Mouse (Mus musculus) embryonic facial prominence, embryonic 10.5 days (tissue): ENCODE data around the gene Tmc2. TPM values are rescaled to one million over a fixed set of nuclear protein-coding genes. Genes with fewer than 3 reads are reported as not detected.
A peak's percentile ranks its signal among the peaks of the same experiment; 100 is the strongest.

Experiments
- DNase-seq: peaks from one replicate; pipeline ENCODE4 v3.0.0-alpha.2; 2017; ENCODE audit warnings: low spot score
- H3K27ac ChIP-seq: fragments of 300-500 bp; sonication (generic); replicated peaks from 2 replicates; pipeline ENCODE4 v1.5.1; 2016; ENCODE audit warnings: mild to moderate bottlenecking
- H3K27me3 ChIP-seq: fragments of 300-500 bp; sonication (generic); replicated peaks from 2 replicates; pipeline ENCODE4 v1.6.1; 2016; ENCODE audit warnings: low read depth, mild to moderate bottlenecking; ENCODE audit not compliant: poor library complexity, severe bottlenecking
- H3K36me3 ChIP-seq: fragments of 300-500 bp; sonication (generic); replicated peaks from 2 replicates; pipeline ENCODE4 v1.6.1; 2016; ENCODE audit warnings: mild to moderate bottlenecking, moderate library complexity
- H3K4me1 ChIP-seq: fragments of 300-500 bp; sonication (generic); 2 replicates; pipeline ENCODE4 v1.6.1; 2016
- H3K4me3 ChIP-seq: fragments of 300-500 bp; sonication (generic); 2 replicates; pipeline ENCODE4 v1.5.1; 2016; ENCODE audit warnings: mild to moderate bottlenecking, moderate library complexity
- H3K9me3 ChIP-seq: fragments of 300-500 bp; sonication (generic); 2 replicates; pipeline ENCODE4 v1.6.1; 2016; ENCODE audit warnings: mild to moderate bottlenecking
- WGBS: fragments of 180-500 bp; shearing (Covaris S2); methylation state at CpG from one replicate; pipeline ENCODE4 v1.1.7; 2016; 5-methylcytosine and 5-hydroxymethylcytosine counted together
- polyA plus RNA-seq: library from polyadenylated mRNA; unstranded; fragments of >200 nt; fragmentation: Nextera tagmentation; extraction: Ambion mirVana; gene quantifications from 2 replicates; pipeline ENCODE4 v1.2.1, GENCODE M21; 2016

Gene Tmc2
- not detected in 2 replicates for polyA plus RNA-seq

GRCm38 (mm10) chr2:130194894-130195293, at the start of gene Tmc2:
Tmc2 (plus strand) TSS chr2:130195194.
- DNase-seq = no peak
- H3K9me3 ChIP-seq = 0 out of 2 replicates have a peak, but pooled peaks cover 2% of the 10 kb centered on the region
- no peak within 1 kb of the TSS for H3K4me3 ChIP-seq
- H3K27me3 ChIP-seq = no peaks in the 10 kb centered on the region
- H3K4me1 ChIP-seq = no peaks in the 10 kb centered on the region
- WGBS = 94% methylated on average over 16 of the region's 16 CpGs
- no peaks in the 10 kb centered on the region for H3K36me3 ChIP-seq
- H3K27ac ChIP-seq = no peak within 1 kb of the TSS

GRCm38 (mm10) chr2:130146089-130146668, 48.8 kb upstream of the Tmc2 start:
- H3K4me1 ChIP-seq = no peaks in the 10 kb centered on the region

GRCm38 (mm10) chr2:130155171-130155570, 39.8 kb upstream of the Tmc2 start:
- no peak for DNase-seq
- no peaks in the 10 kb centered on the region for H3K36me3 ChIP-seq
- no peak overlapping the region for H3K27ac ChIP-seq
- no peaks in the 10 kb centered on the region for H3K27me3 ChIP-seq
- WGBS = 73% methylated on average over 3 of the region's 3 CpGs
- H3K4me3 ChIP-seq = no peak overlapping the region
- no peaks in the 10 kb centered on the region for H3K9me3 ChIP-seq
- H3K4me1 ChIP-seq = no peaks in the 10 kb centered on the region

More at GRCm38 (mm10) chr2:130146089-130146668, 48.8 kb upstream of the Tmc2 start:
- 78% methylated on average over 5 of the region's 5 CpGs for WGBS
- DNase-seq = no peak
- Histone ChIP-seq H3K36me3 (no peaks in the 10 kb centered on the region), H3K4me3 (no peak overlapping the region), H3K27ac (no peak overlapping the region), H3K27me3 (no peaks in the 10 kb centered on the region), H3K9me3 (no peaks in the 10 kb centered on the region)

GRCm38 (mm10) chr2:130155851-130156250, 39.1 kb upstream of the Tmc2 start:
- H3K9me3 ChIP-seq = no peaks in the 10 kb centered on the region
- no peaks in the 10 kb centered on the region for H3K36me3 ChIP-seq
- no peak for DNase-seq
- no peak overlapping the region for H3K4me3 ChIP-seq
- no peak overlapping the region for H3K27ac ChIP-seq
- H3K4me1 ChIP-seq = no peaks in the 10 kb centered on the region
- H3K27me3 ChIP-seq = no peaks in the 10 kb centered on the region

GRCm38 (mm10) chr2:130157231-130158087, 37.5 kb upstream of the Tmc2 start:
- Histone ChIP-seq H3K9me3 (no peaks in the 10 kb centered on the region), H3K27ac (no peak overlapping the region), H3K4me1 (no peaks in the 10 kb centered on the region), H3K27me3 (no peaks in the 10 kb centered on the region), H3K4me3 (no peak overlapping the region), H3K36me3 (no peaks in the 10 kb centered on the region)
- no peak for DNase-seq
- 59% methylated on average over 14 of the region's 14 CpGs for WGBS

GRCm38 (mm10) chr2:130158088-130158437, 36.9 kb upstream of the Tmc2 start:
- Histone ChIP-seq H3K27ac (no peak overlapping the region), H3K4me1 (no peaks in the 10 kb centered on the region), H3K4me3 (no peak overlapping the region), H3K36me3 (no peaks in the 10 kb centered on the region), H3K9me3 (no peaks in the 10 kb centered on the region), H3K27me3 (no peaks in the 10 kb centered on the region)
- DNase-seq = no peak
- WGBS = 54% methylated on average over 4 of the region's 4 CpGs

- no peak for DNase-seq
- H3K27ac ChIP-seq = no peak overlapping the region
- H3K27me3 ChIP-seq = no peaks in the 10 kb centered on the region
- 86% methylated on average over 5 of the region's 5 CpGs for WGBS
- H3K4me3 ChIP-seq = no peak overlapping the region
- H3K36me3 ChIP-seq = peaks cover 37% of the 10 kb centered on the region
- H3K4me1 ChIP-seq = no peaks in the 10 kb centered on the region
- no peaks in the 10 kb centered on the region for H3K9me3 ChIP-seq
These were observed 32.3 kb upstream of the Tmc2 start for GRCm38 (mm10) chr2:130162701-130163100.

- Histone ChIP-seq H3K9me3 (no peaks in the 10 kb centered on the region), H3K27ac (no peak overlapping the region), H3K27me3 (no peaks in the 10 kb centered on the region), H3K4me3 (no peak overlapping the region), H3K36me3 (peaks cover 73% of the 10 kb centered on the region), H3K4me1 (no peaks in the 10 kb centered on the region)
- DNase-seq = no peak
- 69% methylated on average over 9 of the region's 9 CpGs for WGBS
These were observed 28.4 kb upstream of the Tmc2 start for GRCm38 (mm10) chr2:130166311-130167214.

- no peaks in the 10 kb centered on the region for H3K9me3 ChIP-seq
- no peak overlapping the region for H3K4me3 ChIP-seq
- H3K4me1 ChIP-seq = no peaks in the 10 kb centered on the region
- DNase-seq = peak; percentile 50
- no peaks in the 10 kb centered on the region for H3K27me3 ChIP-seq
- WGBS = 61% methylated on average over 3 of the region's 3 CpGs
- peaks cover 86% of the 10 kb centered on the region for H3K36me3 ChIP-seq
- H3K27ac ChIP-seq = no peak overlapping the region
These were observed 27.1 kb upstream of the Tmc2 start for GRCm38 (mm10) chr2:130167861-130168260.

GRCm38 (mm10) chr2:130171674-130172073, 23.3 kb upstream of the Tmc2 start:
- peaks cover 98% of the 10 kb centered on the region for H3K36me3 ChIP-seq
- WGBS = 78% methylated on average over 2 of the region's 2 CpGs
- no peaks in the 10 kb centered on the region for H3K9me3 ChIP-seq
- DNase-seq = no peak
- no peaks in the 10 kb centered on the region for H3K27me3 ChIP-seq
- peaks cover 3% of the 10 kb centered on the region for H3K4me1 ChIP-seq
- H3K4me3 ChIP-seq = no peak overlapping the region
- H3K27ac ChIP-seq = no peak overlapping the region

- no peaks in the 10 kb centered on the region for H3K27me3 ChIP-seq
- peaks cover 55% of the 10 kb centered on the region for H3K36me3 ChIP-seq
- H3K4me1 ChIP-seq = peaks cover 17% of the 10 kb centered on the region
- 80% methylated on average over 8 of the region's 8 CpGs for WGBS
- DNase-seq = no peak
- H3K27ac ChIP-seq = no peak overlapping the region
- no peaks in the 10 kb centered on the region for H3K9me3 ChIP-seq
- peak overlapping the region; percentile 100 for H3K4me3 ChIP-seq
These were observed 18.2 kb upstream of the Tmc2 start for GRCm38 (mm10) chr2:130176820-130177219.

- H3K4me1 ChIP-seq = peaks cover 17% of the 10 kb centered on the region
- no peaks in the 10 kb centered on the region for H3K27me3 ChIP-seq
- WGBS = under 1% methylated on average over 11 of the region's 11 CpGs
- H3K36me3 ChIP-seq = peaks cover 40% of the 10 kb centered on the region
- peak overlapping the region; percentile 100 for H3K4me3 ChIP-seq
- peak overlapping the region; percentile 99 for H3K27ac ChIP-seq
- no peak for DNase-seq
- no peaks in the 10 kb centered on the region for H3K9me3 ChIP-seq
These were observed 16.7 kb upstream of the Tmc2 start for GRCm38 (mm10) chr2:130178381-130178705.
